Mouse (Mus musculus) spleen, embryonic (tissue): ENCODE results near the gene Gm16223.

Experiments used
- CTCF ChIA-PET: fragments of 350-600 bp; sonication (Branson Sonifier 250); formaldehyde crosslinking; loops from one replicate; lab custom pipeline; 2022; lab: Charles Lee

The Gm16223 gene

DNA sequence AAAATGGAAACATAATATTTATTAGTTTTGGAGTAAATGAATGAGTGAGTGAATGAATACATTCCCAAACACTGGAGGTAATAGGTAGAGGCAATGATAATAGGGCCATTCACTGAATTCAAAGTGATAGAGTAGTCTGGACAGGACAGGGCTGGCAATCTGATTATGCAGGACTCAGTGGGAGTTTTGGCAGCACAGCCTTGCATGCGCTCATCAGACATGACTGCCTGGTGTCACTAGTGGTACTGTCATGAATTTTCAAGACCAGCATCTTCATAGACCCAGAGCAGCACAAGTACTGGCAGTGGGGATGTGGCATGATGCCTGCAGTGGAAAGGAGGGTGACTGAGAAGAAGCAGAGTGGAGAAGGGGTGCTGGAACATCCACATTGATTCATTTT lies 157.1 kb downstream of the Gm16223 start:
- CTCF ChIA-PET: no interaction called here

DNA sequence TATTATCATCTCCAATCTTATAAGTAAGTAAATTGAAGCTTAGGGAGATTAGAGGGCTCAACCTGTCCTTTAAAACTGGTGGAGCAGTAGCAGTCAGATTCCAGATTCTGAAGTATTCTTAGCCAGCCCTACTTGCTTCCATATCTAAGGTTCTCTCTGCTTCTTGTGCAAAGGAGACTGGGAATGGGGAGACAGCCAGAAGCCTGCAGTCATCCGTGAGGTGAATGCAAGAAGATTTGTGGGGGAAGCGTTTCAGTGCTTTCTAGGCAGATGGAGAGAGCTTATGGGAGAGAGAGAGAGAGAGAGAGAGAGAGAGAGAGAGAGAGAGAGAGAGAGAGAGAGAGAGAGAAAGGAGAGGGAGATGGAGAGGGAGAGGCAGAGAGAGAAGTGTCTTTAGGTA lies 160.9 kb downstream of the Gm16223 start:
- CTCF ChIA-PET: no interaction called here

DNA sequence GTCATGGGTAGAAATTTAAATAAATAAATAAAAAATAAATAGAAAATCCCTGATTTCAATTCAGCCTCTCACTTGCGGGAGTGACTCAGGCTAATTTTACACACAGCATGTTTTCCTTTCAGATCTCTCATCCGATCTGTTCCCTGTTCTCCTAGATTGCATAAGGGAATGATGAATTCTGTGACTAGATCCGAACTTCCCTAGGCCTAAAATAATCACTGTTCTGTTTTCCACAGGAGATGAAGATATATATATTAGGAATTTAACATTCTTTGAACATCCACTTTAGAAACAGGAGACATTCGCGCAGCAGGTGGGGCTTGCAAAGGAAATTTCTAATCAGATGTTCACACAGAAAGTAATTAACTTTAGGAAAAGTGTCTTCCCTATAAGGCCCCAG lies 171.5 kb downstream of the Gm16223 start:
- CTCF ChIA-PET: no interaction called here

DNA sequence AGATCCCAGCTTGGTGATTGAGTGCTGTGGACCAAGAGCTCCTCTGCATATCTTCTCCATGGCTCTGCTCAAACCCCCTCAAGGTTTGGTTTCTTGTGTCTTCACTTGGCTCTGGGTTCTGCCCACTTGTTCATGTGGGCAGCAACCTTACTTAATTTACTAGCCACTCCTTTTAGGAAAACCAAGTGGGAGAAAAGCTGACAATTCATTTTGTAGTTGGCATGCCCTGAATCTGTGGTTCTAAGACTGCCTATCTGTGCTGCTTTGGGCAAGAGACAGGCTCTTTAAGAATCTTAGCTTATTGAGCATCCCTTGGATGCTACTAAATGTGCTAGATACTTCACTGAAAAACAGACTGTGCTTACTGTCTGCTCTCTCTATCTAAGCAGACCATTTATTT lies 172.0 kb downstream of the Gm16223 start:
- CTCF ChIA-PET: no interaction called here

- CTCF ChIA-PET: no interaction called here
Observed at GRCm38 (mm10) chr5:42250376-42250775, 182.6 kb downstream of the Gm16223 start.
